Mouse (Mus musculus): ENCODE measurements around the gene Nceh1. TPM values are rescaled to one million over a fixed set of nuclear protein-coding genes. Genes with fewer than 3 reads are reported as not detected.
"Not testable (repeated sequence)": the region's sequence is repeated elsewhere in the genome, so short reads cannot be mapped to it uniquely, and the experiment has no call there.

Nceh1 gene
- total and polyA plus RNA-seq, 3 experiments: 8.2 to 9.3 TPM; not detected in 1

GRCm38 (mm10) chr3:27288909-27289308, 106.1 kb downstream of the Nceh1 start:
- no peak overlapping the region for H3K27ac ChIP-seq (ENCODE audit: control insufficient read depth, low read depth, low read length)
- no peaks in the 10 kb centered on the region; a peak in 1 of 4 replicates for H3K4me1 ChIP-seq (ENCODE audit: control insufficient read depth in 1 of 2, insufficient read depth in 2 of 2, low read length in 2 of 2)
- H3K79me2 ChIP-seq (ENCODE audit: control insufficient read depth, insufficient read depth, low read length, poor library complexity): no peaks in the 10 kb centered on the region
- H3K9ac ChIP-seq (ENCODE audit: control insufficient read depth, low read depth, low read length, poor library complexity, severe bottlenecking): no peak overlapping the region
- TF ChIP-seq UBTF (IDR thresholded peaks at IDR 0.05; ENCODE audit: borderline replicate concordance, insufficient read depth, low read depth, low read length): no peak
- no peaks in the 10 kb centered on the region for H3K9me3 ChIP-seq (replicated peaks; ENCODE audit: insufficient read depth, low read length)
- no peaks in the 10 kb centered on the region for H3K36me3 ChIP-seq (ENCODE audit: control insufficient read depth in 1 of 2, insufficient read depth in 2 of 2, low read length in 2 of 2)
- H3K27me3 ChIP-seq (ENCODE audit: control insufficient read depth in 1 of 2, insufficient read depth in 2 of 2, low read length in 2 of 2): peaks cover 0 to 1% of the 10 kb centered on the region in 2 experiments; a peak in 2 of 4 replicates
- no peak for DNase-seq (ENCODE audit: low read depth, low spot score)
- H3K4me3 ChIP-seq (ENCODE audit: control insufficient read depth in 1 of 2, insufficient read depth in 1 of 2, low read depth in 2 of 2, low read length in 2 of 2): no peak overlapping the region

- TF ChIP-seq POLR2AphosphoS5 (IDR thresholded peaks at IDR 0.05; ENCODE audit: borderline replicate concordance, low read depth, low read length): no peak
- no peak for TF ChIP-seq POLR2AphosphoS2 (IDR thresholded peaks at IDR 0.05; ENCODE audit: low read length)
- Histone ChIP-seq H3K36me3 (ENCODE audit: control insufficient read depth in 1 of 2, insufficient read depth in 2 of 2, low read length in 2 of 2) (no peaks in the 10 kb centered on the region), H3K4me3 (ENCODE audit: control insufficient read depth in 1 of 2, insufficient read depth in 1 of 2, low read depth in 2 of 2, low read length in 2 of 2) (no peak overlapping the region), H3K4me1 (ENCODE audit: control insufficient read depth in 1 of 2, insufficient read depth in 2 of 2, low read length in 2 of 2) (no peaks in the 10 kb centered on the region; a peak in 1 of 4 replicates), H3K9ac (ENCODE audit: control insufficient read depth, low read depth, low read length, poor library complexity, severe bottlenecking) (no peak overlapping the region), H3K9me3 (replicated peaks; ENCODE audit: insufficient read depth, low read length) (no peaks in the 10 kb centered on the region), H3K79me2 (ENCODE audit: control insufficient read depth, insufficient read depth, low read length, poor library complexity) (no peaks in the 10 kb centered on the region), H3K27ac (ENCODE audit: control insufficient read depth, low read depth, low read length) (no peak overlapping the region), H3K27me3 (ENCODE audit: control insufficient read depth in 1 of 2, insufficient read depth in 2 of 2, low read length in 2 of 2) (peaks cover 0 to 1% of the 10 kb centered on the region in 2 experiments; a peak in 2 of 4 replicates)
- no peak for DNase-seq (ENCODE audit: low read depth, low spot score)
These were observed 107.5 kb downstream of the Nceh1 start for GRCm38 (mm10) chr3:27290285-27290684.

- H3K27ac ChIP-seq (ENCODE audit: control insufficient read depth, low read depth, low read length); H3K79me2 ChIP-seq (ENCODE audit: control insufficient read depth, insufficient read depth, low read length, poor library complexity); H3K27me3 ChIP-seq (ENCODE audit: control insufficient read depth in 1 of 2, insufficient read depth in 2 of 2, low read length in 2 of 2); H3K36me3 ChIP-seq (ENCODE audit: control insufficient read depth in 1 of 2, insufficient read depth in 2 of 2, low read length in 2 of 2); H3K4me1 ChIP-seq (ENCODE audit: control insufficient read depth in 1 of 2, insufficient read depth in 2 of 2, low read length in 2 of 2); H3K9ac ChIP-seq (ENCODE audit: control insufficient read depth, low read depth, low read length, poor library complexity, severe bottlenecking); H3K9me3 ChIP-seq (replicated peaks; ENCODE audit: insufficient read depth, low read length): not testable (repeated sequence)
- DNase-seq (ENCODE audit: low read depth, low spot score): peak; percentile 47
- peak overlapping the region in 1 of 2 experiments; percentile 54; a peak in 2 of 4 replicates for H3K4me3 ChIP-seq (ENCODE audit: control insufficient read depth in 1 of 2, insufficient read depth in 1 of 2, low read depth in 2 of 2, low read length in 2 of 2)
These were observed 108.2 kb downstream of the Nceh1 start for GRCm38 (mm10) chr3:27290945-27291344.

- not testable (repeated sequence) for H3K4me1 ChIP-seq (ENCODE audit: control insufficient read depth in 1 of 2, insufficient read depth in 2 of 2, low read length in 2 of 2); H3K27ac ChIP-seq (ENCODE audit: control insufficient read depth, low read depth, low read length)
- peak; percentile 54 for DNase-seq (ENCODE audit: low read depth, low spot score)
These were observed 108.6 kb downstream of the Nceh1 start for GRCm38 (mm10) chr3:27291411-27291810.

More at GRCm38 (mm10) chr3:27291411-27291810, 108.6 kb downstream of the Nceh1 start:
- H3K36me3 ChIP-seq (ENCODE audit: control insufficient read depth in 1 of 2, insufficient read depth in 2 of 2, low read length in 2 of 2); H3K27me3 ChIP-seq (ENCODE audit: control insufficient read depth in 1 of 2, insufficient read depth in 2 of 2, low read length in 2 of 2); H3K9ac ChIP-seq (ENCODE audit: control insufficient read depth, low read depth, low read length, poor library complexity, severe bottlenecking); H3K79me2 ChIP-seq (ENCODE audit: control insufficient read depth, insufficient read depth, low read length, poor library complexity); H3K9me3 ChIP-seq (replicated peaks; ENCODE audit: insufficient read depth, low read length): not testable (repeated sequence)
- peak overlapping the region in 1 of 2 experiments; percentile 54; a peak in 2 of 4 replicates for H3K4me3 ChIP-seq (ENCODE audit: control insufficient read depth in 1 of 2, insufficient read depth in 1 of 2, low read depth in 2 of 2, low read length in 2 of 2)

All from MEL (cell line).